Mouse (Mus musculus) layer of hippocampus, adult 2 months (tissue): ENCODE data around the gene Ptpn7. TPM values are rescaled to one million over a fixed set of nuclear protein-coding genes. Genes with fewer than 3 reads are reported as not detected.

Experiments used
- DNase-seq, 2 experiments: peaks; one replicate each; pipeline ENCODE4 v3.0.0; 2022; ENCODE audit warnings: low spot score in 2 of 2
- H3K27ac ChIP-seq: fragments of 200-600 bp; 2 replicates; pipeline ENCODE4 v1.8.1; 2022
- H3K4me3 ChIP-seq: fragments of 200-600 bp; 2 replicates; pipeline ENCODE4 v1.8.1; 2022; ENCODE audit warnings: mild to moderate bottlenecking
- CTCF ChIP-seq: fragments of 200-600 bp; conservative IDR thresholded peaks from 2 replicates; pipeline ENCODE4 v1.8.1; 2022; ENCODE audit warnings: antibody characterized with exemption, mild to moderate bottlenecking, moderate library complexity
- long read RNA-seq, 2 experiments: library from polyadenylated mRNA; stranded (forward); transcript quantifications; one replicate each; pipeline ENCODE4 v2.0.0; 2021; ENCODE audit warnings: borderline mapping rate in 2 of 2
- total RNA-seq, 2 experiments: library from RNA; stranded (reverse); gene quantifications; 2 replicates each; pipeline ENCODE4 v1.2.3; 2021

Gene Ptpn7
- not detected for total RNA-seq
- long read RNA-seq, experiment 1, result 0 reads
- long read RNA-seq, experiment 2, result 0 reads

GRCm38 (mm10) chr1:135132473-135132872, at the start of gene Ptpn7:
TSS of gene Ptpn7 (plus strand) at chr1:135132700.
- DNase-seq, result no peak
- TF ChIP-seq CTCF, result peak; percentile 78
- H3K27ac ChIP-seq, result no peak within 1 kb of the TSS
- H3K4me3 ChIP-seq, result no peak within 1 kb of the TSS

- H3K27ac ChIP-seq, result no peak overlapping the region
- no peak for DNase-seq
- TF ChIP-seq CTCF, result no peak
- no peak overlapping the region for H3K4me3 ChIP-seq
Measured at GRCm38 (mm10) chr1:135083465-135083864, 49.0 kb upstream of the Ptpn7 start.

- peak overlapping the region; percentile 15; the same call in 1 of the 2 replicates for H3K27ac ChIP-seq
- DNase-seq, result no peak
- H3K4me3 ChIP-seq, result peak overlapping the region; percentile 28; the same call in 1 of the 2 replicates
- TF ChIP-seq CTCF, result no peak
Measured at GRCm38 (mm10) chr1:135085296-135085871, 47.1 kb upstream of the Ptpn7 start.

- Histone ChIP-seq H3K4me3 (no peak overlapping the region), H3K27ac (peak overlapping the region; percentile 28; the same call in 1 of the 2 replicates)
- DNase-seq, result no peak
- TF ChIP-seq CTCF, result no peak
Measured at GRCm38 (mm10) chr1:135086015-135086414, 46.5 kb upstream of the Ptpn7 start.

GRCm38 (mm10) chr1:135087414-135087813, 45.1 kb upstream of the Ptpn7 start:
- H3K27ac ChIP-seq, result peak overlapping the region; percentile 86
- DNase-seq, result peak; percentile 46 to 75
- no peak for TF ChIP-seq CTCF
- H3K4me3 ChIP-seq, result no peak overlapping the region

GRCm38 (mm10) chr1:135089626-135090025, 42.9 kb upstream of the Ptpn7 start:
- TF ChIP-seq CTCF, result no peak
- peak overlapping the region; percentile 86 for H3K27ac ChIP-seq
- no peak overlapping the region for H3K4me3 ChIP-seq
- DNase-seq, result no peak

- no peak for TF ChIP-seq CTCF
- Histone ChIP-seq H3K4me3 (no peak overlapping the region), H3K27ac (no peak overlapping the region)
- DNase-seq, result no peak
Measured at GRCm38 (mm10) chr1:135090914-135091313, 41.6 kb upstream of the Ptpn7 start.

GRCm38 (mm10) chr1:135094723-135095122, 37.8 kb upstream of the Ptpn7 start:
- Histone ChIP-seq H3K4me3 (no peak overlapping the region), H3K27ac (no peak overlapping the region)
- TF ChIP-seq CTCF, result peak; percentile 33
- no peak for DNase-seq

GRCm38 (mm10) chr1:135095189-135095588, 37.3 kb upstream of the Ptpn7 start:
- no peak for TF ChIP-seq CTCF
- no peak for DNase-seq
- no peak overlapping the region for H3K4me3 ChIP-seq
- H3K27ac ChIP-seq, result no peak overlapping the region

GRCm38 (mm10) chr1:135096312-135096711, 36.2 kb upstream of the Ptpn7 start:
- peak; percentile 78 to 86 for DNase-seq
- Histone ChIP-seq H3K27ac (peak overlapping the region; percentile 39; the same call in 1 of the 2 replicates), H3K4me3 (no peak overlapping the region)
- no peak for TF ChIP-seq CTCF

- H3K4me3 ChIP-seq, result no peak overlapping the region
- no peak for TF ChIP-seq CTCF
- DNase-seq, result no peak
- H3K27ac ChIP-seq, result no peak overlapping the region
Measured at GRCm38 (mm10) chr1:135097441-135097840, 35.1 kb upstream of the Ptpn7 start.

GRCm38 (mm10) chr1:135098441-135098840, 34.1 kb upstream of the Ptpn7 start:
- no peak overlapping the region for H3K27ac ChIP-seq
- DNase-seq, result no peak
- TF ChIP-seq CTCF, result no peak

GRCm38 (mm10) chr1:135100400-135100799, 32.1 kb upstream of the Ptpn7 start:
- no peak overlapping the region for H3K4me3 ChIP-seq
- DNase-seq, result no peak
- no peak for TF ChIP-seq CTCF
- no peak overlapping the region for H3K27ac ChIP-seq

More at GRCm38 (mm10) chr1:135098441-135098840, 34.1 kb upstream of the Ptpn7 start:
- no peak overlapping the region for H3K4me3 ChIP-seq

GRCm38 (mm10) chr1:135105124-135105523, 27.4 kb upstream of the Ptpn7 start, which contains the start of gene Lgr6:
TSS of gene Lgr6 (minus strand) at chr1:135105276.
- no peak for TF ChIP-seq CTCF
- peak within 1 kb of the TSS; percentile 23 for H3K4me3 ChIP-seq
- no peak within 1 kb of the TSS for H3K27ac ChIP-seq
- DNase-seq, result no peak
